ENCODE assay signal across 20 mouse cellular contexts in the genomic region with DNA sequence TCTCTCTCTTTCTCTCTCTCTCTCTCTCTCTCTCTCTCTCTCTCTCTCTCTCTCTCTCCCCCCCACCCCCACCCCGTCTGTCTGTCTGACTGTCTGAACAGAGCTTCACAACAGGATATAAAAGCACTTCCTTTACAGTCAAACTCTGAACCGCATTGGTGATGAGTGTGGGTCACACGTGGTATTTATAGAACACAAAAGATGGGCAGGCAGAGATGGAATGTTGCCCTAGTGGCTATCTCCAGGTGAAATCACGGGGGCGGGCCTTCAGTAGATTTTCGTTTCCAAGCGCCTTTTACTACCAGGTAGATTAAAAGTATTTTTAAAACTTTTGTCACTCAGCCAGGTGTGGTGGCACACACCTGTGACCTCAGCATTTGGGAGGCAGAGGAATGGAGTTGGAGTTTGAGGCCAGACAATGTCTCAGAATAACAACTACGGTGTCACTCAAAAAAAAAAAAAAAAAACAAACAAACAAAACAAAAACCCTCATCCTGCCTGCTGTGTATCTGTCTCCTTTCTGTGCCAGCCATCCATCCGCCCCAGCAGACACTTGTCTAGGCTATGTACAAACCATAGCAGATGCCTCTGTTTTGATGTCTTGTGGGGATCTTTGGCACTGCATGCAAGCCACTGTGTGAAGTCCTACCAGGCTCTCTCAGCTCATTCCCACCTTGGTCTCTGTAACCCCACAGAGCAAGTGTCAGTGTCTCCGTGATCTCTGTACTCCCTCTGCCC. TPM values are rescaled to one million over a fixed set of nuclear protein-coding genes. Genes with fewer than 3 reads are reported as not detected.
DNase-seq lines count a peak whose midpoint lies in the region; ATAC-seq lines count a peak whose summit lies in the region.
"Had no signal": no experiment of that assay in that cellular context is flagged by ENCODE, and none has a peak within 500 bp of the region (broad histone marks: within the 10 kb centered on the region; RNA-seq: fewer than 3 reads in every experiment).

No protein-coding gene starts in this region.

- H3K9ac ChIP-seq in midbrain, embryonic 11.5 days (ENCODE audit: low read length): no peak overlapping the region
- H3K9ac ChIP-seq: embryonic facial prominence, embryonic 15.5 days; forebrain, embryonic 12.5 days; heart, embryonic 15.5 days; hindbrain, embryonic 12.5 days; liver, embryonic 12.5 days; lung, embryonic 15.5 days; stomach, embryonic 15.5 days had no signal

- no peak overlapping the region for H3K4me2 ChIP-seq in midbrain, embryonic 11.5 days
- H3K4me2 ChIP-seq: embryonic facial prominence, embryonic 15.5 days; forebrain, embryonic 12.5 days; heart, embryonic 15.5 days; hindbrain, embryonic 12.5 days; liver, embryonic 12.5 days; lung, embryonic 15.5 days; stomach, embryonic 15.5 days had no signal

- ATAC-seq in common myeloid progenitor, adult 5-6 weeks (replicated peaks; ENCODE audit: low read depth, poor library complexity, severe bottlenecking): peak; percentile 34; the same call in 1 of the 2 replicates
- no peak for ATAC-seq in midbrain, embryonic 11.5 days (ENCODE audit: low FRiP score)
- ATAC-seq: intestine, embryonic 16.5 days; liver, embryonic 12.5 days; Patski had no signal

- H3K4me1 ChIP-seq in midbrain, embryonic 11.5 days (ENCODE audit: control insufficient read depth, insufficient read depth, low read length): no peaks in the 10 kb centered on the region; the same call in 1 of the 2 replicates
- H3K4me1 ChIP-seq: embryonic facial prominence, embryonic 15.5 days; forebrain, embryonic 12.5 days had no signal

- no peaks in the 10 kb centered on the region for H3K36me3 ChIP-seq in splenic B cell, adult 2 months (ENCODE audit: control insufficient read depth, insufficient read depth, low read length, poor library complexity, severe bottlenecking)
- no peaks in the 10 kb centered on the region for H3K36me3 ChIP-seq in midbrain, embryonic 11.5 days (ENCODE audit: control insufficient read depth, insufficient read depth, low read length)
- H3K36me3 ChIP-seq: embryonic facial prominence, embryonic 15.5 days; forebrain, embryonic 12.5 days; heart, embryonic 15.5 days; hindbrain, embryonic 12.5 days; limb, embryonic 10.5 days; lung, embryonic 15.5 days; stomach, embryonic 15.5 days had no signal

- no peaks in the 10 kb centered on the region for H3K27me3 ChIP-seq in splenic B cell, adult 2 months (ENCODE audit: control insufficient read depth, insufficient read depth, low read length, poor library complexity, severe bottlenecking)
- no peaks in the 10 kb centered on the region for H3K27me3 ChIP-seq in midbrain, embryonic 11.5 days (ENCODE audit: control insufficient read depth, insufficient read depth, low read length)
- H3K27me3 ChIP-seq: embryonic facial prominence, embryonic 15.5 days; forebrain, embryonic 12.5 days; heart, embryonic 15.5 days; hindbrain, embryonic 12.5 days; liver, embryonic 12.5 days; lung, embryonic 15.5 days; Patski; stomach, embryonic 15.5 days had no signal

- H3K9me3 ChIP-seq in midbrain, embryonic 11.5 days (ENCODE audit: control insufficient read depth, low read length): no peaks in the 10 kb centered on the region
- H3K9me3 ChIP-seq: embryonic facial prominence, embryonic 15.5 days; forebrain, embryonic 12.5 days; heart, embryonic 15.5 days; hindbrain, embryonic 12.5 days; limb, embryonic 10.5 days; liver, embryonic 12.5 days; lung, embryonic 15.5 days; stomach, embryonic 15.5 days had no signal

- no peak overlapping the region for H3K27ac ChIP-seq in midbrain, embryonic 11.5 days (ENCODE audit: low read depth, low read length)
- H3K27ac ChIP-seq: embryonic facial prominence, embryonic 15.5 days; forebrain, embryonic 12.5 days; heart, embryonic 15.5 days; hindbrain, embryonic 12.5 days; limb, embryonic 10.5 days; liver, embryonic 12.5 days; lung, embryonic 15.5 days; stomach, embryonic 15.5 days had no signal

- H3K4me3 ChIP-seq in midbrain, embryonic 11.5 days (ENCODE audit: low read depth, low read length): no peak overlapping the region
- H3K4me3 ChIP-seq: embryonic facial prominence, embryonic 15.5 days; forebrain, embryonic 12.5 days; heart, embryonic 15.5 days; hindbrain, embryonic 12.5 days; limb, embryonic 10.5 days; liver, embryonic 12.5 days; lung, embryonic 15.5 days; stomach, embryonic 15.5 days had no signal

- DNase-seq in urinary bladder, postnatal 14 days (ENCODE audit: low spot score): peak; percentile 24
- no peak for DNase-seq in urinary bladder, postnatal 36 days (ENCODE audit: low spot score in 2 of 2)
- DNase-seq in splenic B cell, adult 2 months (ENCODE audit: low read depth, low spot score): peak; percentile 46
- no peak for DNase-seq in midbrain, embryonic 11.5 days (ENCODE audit: low spot score, missing footprints)
- DNase-seq in kidney, adult 9 months: no peak
- no peak for DNase-seq in kidney, postnatal 14 days
- DNase-seq: cerebellum, adult 2 months; kidney, postnatal 10 days; right cerebral cortex, postnatal 14 days had no signal

- 85% methylated on average over 10 of the region's 10 CpGs for WGBS in midbrain, embryonic 11.5 days

RNA-seq across cellular contexts. Expression of a gene that starts 34.7 kb away (rescaled TPM):
- 92.0 and 99.6 TPM in 2 replicates for total RNA-seq in common myeloid progenitor, adult 5-6 weeks (2017)
- 10.0 and 11.7 TPM in 2 replicates for polyA plus RNA-seq in midbrain, embryonic 11.5 days (2014; fragmentation: Nextera tagmentation; extraction: Ambion mirVana)

Comparison
In these comparisons a context has a peak if more than half of its experiments do, and no peak if none do; other contexts are left out.
1. DNase-seq: peak in urinary bladder, postnatal 14 days (single experiment) and splenic B cell, adult 2 months (single experiment); none in urinary bladder, postnatal 36 days (0 of 2), midbrain, embryonic 11.5 days (single experiment), kidney, adult 9 months (single experiment) and kidney, postnatal 14 days (single experiment).